Mouse (Mus musculus) liver, postnatal 0 days (tissue): ENCODE measurements around the gene Irf4.

Experiments used
- CTCF ChIP-seq: sonication (generic); IDR thresholded peaks from 2 replicates; pipeline ENCODE4 v1.5.1; 2016; ENCODE audit warnings: antibody characterized with exemption, low read depth
- EP300 ChIP-seq: IDR thresholded peaks from 2 replicates; pipeline ENCODE4 v1.6.1; 2016; ENCODE audit warnings: antibody characterized with exemption, low read depth, mild to moderate bottlenecking

GRCm38 (mm10) chr13:30723858-30724257, 25.2 kb upstream of the Irf4 start:
- TF ChIP-seq CTCF (no peak), EP300 (no peak)
